Mouse (Mus musculus): Measurements from ENCODE around the gene Myo1e.

DNA sequence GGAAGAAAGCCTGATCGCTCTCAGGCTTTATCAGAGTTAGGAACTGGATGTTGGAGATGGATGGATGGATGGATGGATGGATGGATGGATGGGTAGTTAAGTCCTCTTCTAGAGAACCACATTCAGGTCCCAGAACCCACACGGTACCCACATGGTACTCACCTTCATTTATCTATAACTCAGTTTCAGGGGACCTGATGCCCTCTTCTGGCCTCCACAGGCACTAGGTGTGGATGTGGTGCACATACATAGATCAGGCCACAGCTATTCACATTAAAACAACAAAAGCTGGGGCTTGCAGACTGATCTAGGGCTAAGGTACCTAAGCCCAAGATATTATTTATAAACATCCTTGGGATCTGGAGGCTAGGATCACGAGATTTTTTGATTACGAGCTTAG lies 117.2 kb downstream of the Myo1e start:
- no peak for TF ChIP-seq MXI1 (IDR thresholded peaks at IDR 0.05; ENCODE audit: low read depth, low read length)
- TF ChIP-seq CTCF (conservative IDR thresholded peaks at IDR 0.05 in 1 of 2, IDR thresholded peaks at IDR 0.05 in 1 of 2; ENCODE audit: low read depth in 2 of 2, low read length in 2 of 2), result peak in 1 of 2 experiments; percentile 44; a peak in 2 of 4 replicates
